Mouse (Mus musculus) myocyte (in vitro differentiated cells): Measurements from ENCODE around the gene Pgap1.

ENCODE experiments used
- MAX ChIP-seq: IDR thresholded peaks from one replicate; pipeline ENCODE4 v1.6.1; 2011; ENCODE audit warnings: low read depth, mild to moderate bottlenecking, control low read depth
- MYOD1 ChIP-seq, 3 experiments: IDR thresholded peaks; one replicate each; pipeline ENCODE4 v1.6.1; 2011; ENCODE audit warnings: control low read depth in 2 of 3, low read depth in 2 of 3, mild to moderate bottlenecking in 2 of 3, moderate library complexity in 1 of 3; ENCODE audit not compliant: insufficient read length in 2 of 3, control insufficient read depth in 1 of 3
- POLR2A ChIP-seq: IDR thresholded peaks from one replicate; pipeline ENCODE4 v1.6.1; 2011; ENCODE audit warnings: low read depth, mild to moderate bottlenecking, control low read depth, moderate library complexity; ENCODE audit not compliant: insufficient read length

DNA sequence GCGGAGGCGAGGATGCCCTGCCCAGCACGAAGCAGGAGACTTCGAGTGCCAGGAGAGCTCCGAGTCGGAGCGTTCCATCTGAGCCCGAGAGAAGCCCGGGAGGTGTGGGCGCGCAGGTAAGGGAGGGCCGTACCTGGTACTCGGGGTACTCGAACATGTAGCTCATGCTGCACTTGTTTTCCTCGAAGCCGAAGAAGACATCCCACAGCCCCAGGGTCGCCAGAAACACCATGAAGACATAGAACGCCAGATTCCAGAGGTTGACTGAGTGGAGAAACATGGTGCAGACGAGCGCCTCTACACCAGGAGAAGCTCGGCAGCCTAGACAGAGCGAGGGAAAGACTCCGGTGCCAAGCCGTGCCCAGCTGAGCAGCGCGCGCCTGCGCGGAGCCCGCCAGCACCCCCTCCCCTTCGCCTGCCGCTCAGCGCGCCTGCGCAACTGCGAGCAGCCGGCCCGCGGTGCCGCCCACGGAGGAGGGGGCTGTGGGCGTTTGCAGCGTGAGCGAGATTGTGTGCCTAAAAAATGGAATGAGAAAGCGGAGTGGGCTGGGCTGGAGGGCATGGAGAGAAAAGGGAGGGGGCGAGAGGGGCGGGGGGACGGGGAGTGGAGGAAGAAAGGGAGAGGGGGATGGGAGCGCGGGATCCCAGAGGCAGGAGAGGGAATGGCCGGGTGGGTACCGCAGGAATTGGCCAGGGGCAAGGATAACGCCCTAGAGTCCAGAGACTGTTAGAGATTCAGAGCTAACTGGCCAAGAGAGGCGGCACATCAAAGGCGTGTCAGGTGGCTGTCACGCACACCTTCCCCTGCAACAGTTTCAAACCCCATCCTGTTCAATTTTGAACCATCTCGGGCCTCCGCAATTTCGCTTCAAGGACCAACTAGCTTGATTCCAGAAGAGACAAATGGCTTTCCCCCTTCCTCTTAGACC lies at the start of gene Pgap1:
- TF ChIP-seq MAX (no peak), POLR2A (peak; percentile 72), MYOD1 (IDR thresholded peaks at IDR 0.05; ENCODE audit: control insufficient read depth in 1 of 3, insufficient read length in 2 of 3, low read depth in 2 of 3) (peak in 1 of 3 experiments; percentile 22)
